Mouse (Mus musculus): ENCODE data around the gene Aifm2. TPM values are rescaled to one million over a fixed set of nuclear protein-coding genes. Genes with fewer than 3 reads are reported as not detected.

Gene Aifm2
- total and polyA plus RNA-seq, 3 experiments, result 24.6 to 32.9 (median 28.9) TPM

DNA sequence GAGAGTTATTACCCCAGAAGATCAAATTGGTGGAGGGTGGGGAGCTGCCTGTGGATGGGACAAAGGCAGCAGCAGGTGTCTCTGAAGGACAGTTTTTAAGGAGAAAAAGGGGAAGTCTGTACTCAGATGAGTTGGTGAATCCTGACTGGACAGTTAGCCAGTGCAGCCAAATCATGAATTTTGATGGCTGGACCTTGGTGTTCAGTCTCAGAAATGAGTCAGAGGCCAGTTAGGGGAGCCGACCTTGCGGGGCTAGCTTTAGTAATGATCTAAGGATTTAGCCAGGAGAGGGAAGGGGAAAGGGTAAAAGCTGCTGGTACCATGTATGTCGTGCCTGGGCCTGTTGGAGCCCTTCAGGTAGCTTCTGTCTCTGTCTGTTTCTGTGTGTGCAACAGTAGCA lies 1.5 kb upstream of the Aifm2 start:
- H3K79me2 ChIP-seq (replicated peaks; ENCODE audit: control insufficient read depth, insufficient read depth, low read length), result no peaks in the 10 kb centered on the region
- WGBS, result 76% methylated on average over 3 of the region's 3 CpGs
- TF ChIP-seq CTCF (IDR thresholded peaks at IDR 0.05), result no peak
- TF ChIP-seq POLR2A (IDR thresholded peaks at IDR 0.05; ENCODE audit: insufficient read depth, low read depth, low read length), result no peak
- TF ChIP-seq EP300 (IDR thresholded peaks at IDR 0.05; ENCODE audit: insufficient read depth, low read depth, low read length), result no peak
- no peaks in the 10 kb centered on the region for H3K36me3 ChIP-seq (ENCODE audit: control insufficient read depth, insufficient read depth, low read length)
- H3K9ac ChIP-seq (ENCODE audit: low read depth, low read length), result no peak overlapping the region
- peaks cover 3% of the 10 kb centered on the region for H3K4me1 ChIP-seq (ENCODE audit: control insufficient read depth, insufficient read depth, low read length)
- no peaks in the 10 kb centered on the region for H3K27me3 ChIP-seq (ENCODE audit: control insufficient read depth, insufficient read depth, low read length)
- no peak overlapping the region for H3K27ac ChIP-seq
- intact Hi-C loops (cut with DNase I), result loop anchor here (2.0 kb wide), 1 partner anchor 17 kb away; no protein-coding TSS in a partner anchor
- no peak for DNase-seq
- H3K4me3 ChIP-seq, result no peak overlapping the region

DNA sequence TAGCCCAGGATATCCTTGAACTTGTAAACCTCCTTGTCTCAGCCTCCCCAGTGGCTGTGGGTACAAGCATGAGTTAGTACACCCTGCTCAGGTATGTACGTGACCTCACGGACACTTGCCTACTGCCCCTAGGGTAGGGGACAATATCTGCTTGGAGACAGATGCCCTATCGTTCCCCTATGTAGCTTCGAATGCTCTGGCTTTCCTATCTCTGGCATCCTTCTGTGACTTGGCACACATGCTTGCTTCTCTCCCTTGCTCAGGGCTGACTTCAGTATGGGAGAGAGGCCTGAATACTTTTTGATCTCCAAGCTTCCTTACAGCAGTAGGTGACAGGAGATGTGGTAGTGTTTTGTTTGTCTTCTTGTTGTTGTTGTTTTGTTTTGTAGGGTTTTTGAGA lies 917 bp upstream of the Aifm2 start:
- DNase-seq, result no peak

DNA sequence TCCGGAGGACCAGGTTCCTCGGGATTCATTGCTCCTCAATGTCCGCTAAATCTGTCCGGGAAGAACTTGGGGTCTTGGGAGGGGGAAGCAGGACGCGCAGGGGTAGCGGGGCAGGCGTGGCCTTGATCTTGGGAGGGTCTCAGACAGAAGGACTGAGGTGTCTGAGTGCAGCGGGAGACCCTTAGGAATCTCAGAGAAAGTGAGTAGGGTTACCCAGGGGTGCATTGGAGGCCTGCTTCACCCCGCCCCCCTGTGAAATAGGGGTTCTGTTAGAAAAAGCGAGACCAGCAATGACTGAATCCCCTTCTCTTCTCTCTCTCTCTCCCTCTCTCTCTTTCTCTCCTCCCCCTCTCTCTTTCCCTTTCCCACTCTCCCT lies 387 bp downstream of the Aifm2 start:
- H3K4me1 ChIP-seq (ENCODE audit: control insufficient read depth, insufficient read depth, low read length), result peaks cover 3% of the 10 kb centered on the region
- TF ChIP-seq EP300 (IDR thresholded peaks at IDR 0.05; ENCODE audit: insufficient read depth, low read depth, low read length), result no peak
- TF ChIP-seq CTCF (IDR thresholded peaks at IDR 0.05), result no peak
- no peak for TF ChIP-seq POLR2A (IDR thresholded peaks at IDR 0.05; ENCODE audit: insufficient read depth, low read depth, low read length)
- 5% methylated on average over 11 of the region's 11 CpGs for WGBS
- intact Hi-C loops (cut with DNase I), result loop anchor here (1.0 kb wide), 1 partner anchor 35 kb away; the partner anchor contains the start of gene Sar1a
- H3K79me2 ChIP-seq (replicated peaks; ENCODE audit: control insufficient read depth, insufficient read depth, low read length), result no peaks in the 10 kb centered on the region
- peak overlapping the region; percentile 81 for H3K27ac ChIP-seq
- peak overlapping the region; percentile 84 for H3K9ac ChIP-seq (ENCODE audit: low read depth, low read length)
- peak overlapping the region; percentile 77 for H3K4me3 ChIP-seq
- no peaks in the 10 kb centered on the region for H3K36me3 ChIP-seq (ENCODE audit: control insufficient read depth, insufficient read depth, low read length)
- no peak for DNase-seq
- no peaks in the 10 kb centered on the region for H3K27me3 ChIP-seq (ENCODE audit: control insufficient read depth, insufficient read depth, low read length)

More for the DNA sequence above, 917 bp upstream of the Aifm2 start:
- Histone ChIP-seq H3K79me2 (replicated peaks; ENCODE audit: control insufficient read depth, insufficient read depth, low read length) (no peaks in the 10 kb centered on the region), H3K4me3 (no peak overlapping the region), H3K4me1 (ENCODE audit: control insufficient read depth, insufficient read depth, low read length) (peaks cover 3% of the 10 kb centered on the region), H3K27me3 (ENCODE audit: control insufficient read depth, insufficient read depth, low read length) (no peaks in the 10 kb centered on the region), H3K36me3 (ENCODE audit: control insufficient read depth, insufficient read depth, low read length) (no peaks in the 10 kb centered on the region), H3K27ac (no peak overlapping the region; the same call in 1 of the 2 replicates), H3K9ac (ENCODE audit: low read depth, low read length) (no peak overlapping the region)
- intact Hi-C loops (cut with DNase I), result no loop called here
- WGBS, result 80% methylated on average over 4 of the region's 4 CpGs
- TF ChIP-seq EP300 (IDR thresholded peaks at IDR 0.05; ENCODE audit: insufficient read depth, low read depth, low read length), result no peak
- TF ChIP-seq POLR2A (IDR thresholded peaks at IDR 0.05; ENCODE audit: insufficient read depth, low read depth, low read length), result no peak
- no peak for TF ChIP-seq CTCF (IDR thresholded peaks at IDR 0.05)

DNA sequence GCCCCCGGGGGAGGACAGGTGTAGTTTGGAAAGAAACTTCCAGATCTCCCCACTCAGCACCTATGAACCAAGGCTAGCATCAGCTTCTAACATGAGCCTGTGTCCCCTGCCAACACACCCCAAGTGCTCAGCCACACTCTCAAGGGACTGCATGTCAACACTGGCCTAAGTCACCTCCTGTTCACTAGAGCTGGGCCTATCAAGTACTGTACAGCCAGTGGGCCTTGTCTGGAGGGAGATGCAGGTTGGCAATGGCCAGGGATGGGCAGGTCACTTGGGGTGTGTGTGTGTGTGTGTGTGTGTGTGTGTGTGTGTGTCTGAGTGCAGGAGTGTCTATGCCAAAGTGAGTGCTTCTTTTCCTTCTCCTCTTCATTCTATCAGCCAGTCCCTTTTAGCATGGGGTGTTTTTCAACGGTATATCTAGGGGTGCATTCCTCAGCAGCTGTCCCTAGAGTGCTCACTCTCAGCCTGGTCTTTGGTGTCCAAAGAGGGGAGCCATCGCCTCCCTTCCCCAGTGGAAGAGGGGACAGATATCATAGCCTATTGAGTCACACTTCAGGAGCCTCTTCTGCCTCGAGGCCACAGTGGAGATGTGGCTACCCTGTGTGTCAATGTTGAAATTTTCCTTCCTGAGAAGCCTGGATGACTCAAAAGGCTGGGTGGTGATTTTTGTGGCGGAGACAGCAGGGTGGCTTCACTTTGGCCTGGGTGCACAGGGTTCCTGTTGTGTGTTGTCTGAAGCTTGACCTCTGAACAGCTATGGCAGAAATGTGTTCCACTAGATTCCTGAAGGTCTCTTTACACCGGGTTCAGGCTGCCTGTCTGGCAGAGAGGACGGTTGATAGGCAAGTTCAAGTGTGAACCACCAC lies 1.2 kb downstream of the Aifm2 start:
- peak overlapping the region; percentile 77; the same call in 1 of the 2 replicates for H3K4me3 ChIP-seq
- no peaks in the 10 kb centered on the region for H3K79me2 ChIP-seq (replicated peaks; ENCODE audit: control insufficient read depth, insufficient read depth, low read length)

DNA sequence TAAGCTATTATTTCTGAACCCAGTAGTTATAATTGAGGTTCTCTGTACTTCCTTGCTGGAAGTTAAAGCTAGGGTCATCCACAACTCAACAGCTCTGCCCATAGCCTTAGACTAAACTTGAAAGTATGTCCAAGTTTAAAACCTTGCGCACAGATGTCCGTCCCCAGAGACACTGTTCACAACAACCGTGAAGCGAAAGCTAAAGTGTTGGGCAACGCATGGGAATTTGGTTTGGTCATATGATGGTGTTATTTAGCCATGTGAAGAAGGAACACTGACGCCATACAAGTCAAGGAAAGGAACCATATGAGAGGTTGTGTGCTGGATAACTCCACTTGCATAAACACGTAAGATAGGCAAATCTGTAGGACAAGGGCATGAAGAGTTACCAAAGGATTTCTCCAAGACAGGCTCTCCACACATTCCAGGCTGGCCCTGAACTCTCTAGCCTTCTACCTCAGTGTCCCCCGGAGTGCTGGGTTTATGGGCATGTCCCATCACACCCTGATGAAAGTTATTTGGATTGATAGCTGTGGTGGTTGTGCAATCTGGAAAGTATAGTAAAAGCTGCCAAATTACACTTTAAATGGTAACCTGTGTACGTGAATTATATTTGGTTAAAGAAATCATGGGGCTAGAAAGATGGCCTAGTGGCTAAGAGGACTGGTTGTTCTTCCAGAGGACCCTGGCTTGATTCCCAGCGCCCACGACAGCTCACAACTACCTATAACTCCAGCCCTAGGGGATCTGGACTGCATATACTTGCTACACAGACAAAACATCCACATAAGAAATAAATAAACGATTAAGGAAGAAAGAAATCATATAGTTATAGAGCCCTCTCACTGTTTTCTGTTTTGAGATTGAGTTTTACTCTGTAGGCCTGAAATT lies 2.6 kb downstream of the Aifm2 start:
- Histone ChIP-seq H3K27ac (no peak overlapping the region), H3K27me3 (ENCODE audit: control insufficient read depth, insufficient read depth, low read length) (no peaks in the 10 kb centered on the region), H3K4me1 (ENCODE audit: control insufficient read depth, insufficient read depth, low read length) (peaks cover 3% of the 10 kb centered on the region), H3K79me2 (replicated peaks; ENCODE audit: control insufficient read depth, insufficient read depth, low read length) (no peaks in the 10 kb centered on the region), H3K36me3 (ENCODE audit: control insufficient read depth, insufficient read depth, low read length) (no peaks in the 10 kb centered on the region), H3K9ac (ENCODE audit: low read depth, low read length) (no peak overlapping the region), H3K4me3 (no peak overlapping the region)
- intact Hi-C loops (cut with DNase I), result no loop called here
- WGBS, result 83% methylated on average over 12 of the region's 12 CpGs
- no peak for TF ChIP-seq POLR2A (IDR thresholded peaks at IDR 0.05; ENCODE audit: insufficient read depth, low read depth, low read length)
- no peak for TF ChIP-seq CTCF (IDR thresholded peaks at IDR 0.05)
- TF ChIP-seq EP300 (IDR thresholded peaks at IDR 0.05; ENCODE audit: insufficient read depth, low read depth, low read length), result no peak
- DNase-seq, result no peak

More for the DNA sequence above, 1.2 kb downstream of the Aifm2 start:
- no peaks in the 10 kb centered on the region for H3K27me3 ChIP-seq (ENCODE audit: control insufficient read depth, insufficient read depth, low read length)
- H3K27ac ChIP-seq, result peak overlapping the region; percentile 81; the same call in 1 of the 2 replicates
- no peaks in the 10 kb centered on the region for H3K36me3 ChIP-seq (ENCODE audit: control insufficient read depth, insufficient read depth, low read length)
- DNase-seq, result peak in 1 of 2 experiments; percentile 30
- peak overlapping the region; percentile 40; the same call in 1 of the 2 replicates for H3K9ac ChIP-seq (ENCODE audit: low read depth, low read length)
- intact Hi-C loops (cut with DNase I), result loop anchor here (1.0 kb wide), 1 partner anchor 36 kb away; the partner anchor contains the start of gene Sar1a
- TF ChIP-seq CTCF (IDR thresholded peaks at IDR 0.05) (no peak), EP300 (IDR thresholded peaks at IDR 0.05; ENCODE audit: insufficient read depth, low read depth, low read length) (no peak)
- H3K4me1 ChIP-seq (ENCODE audit: control insufficient read depth, insufficient read depth, low read length), result peaks cover 3% of the 10 kb centered on the region
- 60% methylated on average over 7 of the region's 7 CpGs for WGBS
